Mouse (Mus musculus): ENCODE measurements around the gene Mogs.

DNA sequence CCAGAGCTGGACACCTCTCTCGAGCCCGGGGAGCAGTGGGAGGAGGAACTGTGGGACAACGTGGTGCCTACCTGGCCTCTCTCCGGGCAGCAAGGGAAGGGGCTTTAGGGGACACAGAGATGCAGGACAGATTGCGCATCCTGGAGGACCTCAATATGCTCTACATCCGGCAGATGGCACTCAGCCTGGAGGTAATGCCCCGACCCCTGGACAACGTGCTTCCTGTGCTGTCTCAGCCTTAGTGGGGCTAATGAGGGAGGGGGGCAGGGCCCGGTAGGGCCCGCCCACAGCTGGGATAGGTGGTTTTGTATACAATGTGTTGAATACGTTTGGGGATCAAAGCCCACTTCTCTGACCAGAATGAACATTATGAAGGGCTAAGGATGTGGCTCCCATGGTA is 22.8 kb downstream of the Mogs start:
- TF ChIP-seq NELFE (IDR thresholded peaks at IDR 0.05; ENCODE audit: low read depth, low read length) (no peak), CTCF (IDR thresholded peaks at IDR 0.05 in 2 of 3, conservative IDR thresholded peaks at IDR 0.05 in 1 of 3; ENCODE audit: control insufficient read depth in 1 of 3, insufficient read depth in 1 of 3, low read depth in 2 of 3, low read length in 3 of 3, poor library complexity in 1 of 3, severe bottlenecking in 1 of 3) (peak in 2 of 3 experiments; percentile 9 to 32; a peak in 2 of 6 replicates), GATA1 (IDR thresholded peaks at IDR 0.05; ENCODE audit: low read depth, low read length) (no peak), KAT2A (conservative IDR thresholded peaks at IDR 0.05; ENCODE audit: low read depth, low read length) (no peak), NRF1 (IDR thresholded peaks at IDR 0.05; ENCODE audit: insufficient read depth, low read depth, low read length, poor library complexity, severe bottlenecking) (no peak), EP300 (IDR thresholded peaks at IDR 0.05; ENCODE audit: low read depth in 1 of 2, low read length in 2 of 2) (no peak), USF2 (IDR thresholded peaks at IDR 0.05; ENCODE audit: borderline replicate concordance in 1 of 2, insufficient read depth in 1 of 2, low read depth in 1 of 2, low read length in 2 of 2) (no peak), TAL1 (IDR thresholded peaks at IDR 0.05; ENCODE audit: low read length) (no peak), UBTF (IDR thresholded peaks at IDR 0.05; ENCODE audit: borderline replicate concordance, insufficient read depth, low read depth, low read length) (no peak), MAX (IDR thresholded peaks at IDR 0.05; ENCODE audit: low read length) (peak; percentile 39; the same call in 1 of the 2 replicates)

Measured in MEL (cell line).